Mouse (Mus musculus) C2C12 (cell line): Measurements from ENCODE around the gene Lamp1.

Source experiments
- CTCF ChIP-seq: IDR thresholded peaks from one replicate; pipeline ENCODE4 v1.5.1; 2011; ENCODE audit not compliant: control insufficient read depth, insufficient read depth, insufficient read length
- USF1 ChIP-seq: IDR thresholded peaks from one replicate; pipeline ENCODE4 v1.6.1; 2011; ENCODE audit warnings: low read depth, mild to moderate bottlenecking, control low read depth, moderate library complexity

- no peak for TF ChIP-seq CTCF
- no peak for TF ChIP-seq USF1
Observed at GRCm38 (mm10) chr8:13162098-13162497, 3.1 kb downstream of the Lamp1 start.
